Mouse (Mus musculus): Measurements from ENCODE around the gene Ing5.

DNA sequence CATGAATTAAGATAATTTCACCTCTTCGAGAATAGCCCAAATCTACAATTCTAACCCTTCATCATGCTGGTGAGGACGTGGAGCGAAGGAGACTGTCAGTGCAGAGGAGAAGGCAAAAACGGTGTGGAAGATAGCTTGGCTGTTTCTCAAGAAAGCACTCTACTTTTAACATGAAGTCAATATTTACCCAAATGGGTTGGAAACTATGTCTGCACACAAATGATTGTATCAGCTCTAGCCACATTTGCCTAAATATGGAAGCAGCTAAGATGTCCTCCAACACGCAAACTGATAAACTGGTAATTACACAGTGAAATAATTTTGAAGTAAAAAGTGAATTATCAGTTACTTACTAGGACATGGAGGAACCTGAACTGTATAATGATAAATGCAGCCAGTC, 994 bp upstream of the Ing5 start:
- TF ChIP-seq CTCF (IDR thresholded peaks at IDR 0.05; ENCODE audit: extremely low read depth, insufficient read depth, insufficient read length, insufficient replicate concordance) = no peak
- TF ChIP-seq POLR2A (IDR thresholded peaks at IDR 0.05; ENCODE audit: low read depth, low read length) = no peak

All from spleen, adult 2 months (tissue).